Mouse (Mus musculus) liver, embryonic 13.5 days (tissue): ENCODE measurements around the gene Agbl4. TPM values are rescaled to one million over a fixed set of nuclear protein-coding genes. Genes with fewer than 3 reads are reported as not detected.

Experiments
- ATAC-seq: fragments of 200-750 bp; cut with Nextera tagmentation; 2 replicates; pipeline ENCODE4 v1.8.0; 2017; ENCODE audit warnings: low read depth, mild to moderate bottlenecking, moderate number of reproducible peaks, moderate library complexity
- DNase-seq: peaks from one replicate; pipeline ENCODE4 v3.0.0; 2022
- H3K27ac ChIP-seq: fragments of 300-500 bp; sonication (generic); 2 replicates; pipeline ENCODE4 v1.5.1; 2015; ENCODE audit warnings: moderate library complexity, mild to moderate bottlenecking, inconsistent platforms
- H3K27me3 ChIP-seq: fragments of 300-500 bp; sonication (generic); 2 replicates; pipeline ENCODE4 v1.6.1; 2015; ENCODE audit warnings: mild to moderate bottlenecking, inconsistent platforms
- H3K36me3 ChIP-seq: fragments of 300-500 bp; sonication (generic); 2 replicates; pipeline ENCODE4 v1.6.1; 2015; ENCODE audit warnings: mild to moderate bottlenecking, inconsistent platforms
- H3K4me1 ChIP-seq: fragments of 300-500 bp; sonication (generic); replicated peaks from 2 replicates; pipeline ENCODE4 v1.6.1; 2015; ENCODE audit warnings: inconsistent platforms
- H3K4me2 ChIP-seq: fragments of 300-500 bp; sonication (generic); 2 replicates; pipeline ENCODE4 v1.6.1; 2015; ENCODE audit warnings: inconsistent platforms, mild to moderate bottlenecking, moderate library complexity
- H3K4me3 ChIP-seq: fragments of 300-500 bp; sonication (generic); replicated peaks from 2 replicates; pipeline ENCODE4 v1.5.1; 2015; ENCODE audit warnings: mild to moderate bottlenecking, inconsistent platforms
- H3K9ac ChIP-seq: fragments of 300-500 bp; sonication (generic); 2 replicates; pipeline ENCODE4 v1.6.1; 2015; ENCODE audit warnings: mild to moderate bottlenecking, inconsistent platforms
- H3K9me3 ChIP-seq: fragments of 300-500 bp; sonication (generic); replicated peaks from 2 replicates; pipeline ENCODE4 v1.6.1; 2016; ENCODE audit warnings: inconsistent platforms
- WGBS: fragments of 180-500 bp; shearing (Covaris S2); methylation state at CpG from one replicate; pipeline ENCODE4 v1.1.7; 2015; ENCODE audit not compliant: insufficient replicate concordance; 5-methylcytosine and 5-hydroxymethylcytosine counted together
- polyA plus RNA-seq: library from polyadenylated mRNA; unstranded; fragments of >200 nt; fragmentation: Nextera tagmentation; extraction: Ambion mirVana; gene quantifications from 2 replicates; pipeline ENCODE4 v1.2.1, GENCODE M21; 2015

Agbl4 gene
- polyA plus RNA-seq, 1 experiment from 2014 or later: not detected

DNA sequence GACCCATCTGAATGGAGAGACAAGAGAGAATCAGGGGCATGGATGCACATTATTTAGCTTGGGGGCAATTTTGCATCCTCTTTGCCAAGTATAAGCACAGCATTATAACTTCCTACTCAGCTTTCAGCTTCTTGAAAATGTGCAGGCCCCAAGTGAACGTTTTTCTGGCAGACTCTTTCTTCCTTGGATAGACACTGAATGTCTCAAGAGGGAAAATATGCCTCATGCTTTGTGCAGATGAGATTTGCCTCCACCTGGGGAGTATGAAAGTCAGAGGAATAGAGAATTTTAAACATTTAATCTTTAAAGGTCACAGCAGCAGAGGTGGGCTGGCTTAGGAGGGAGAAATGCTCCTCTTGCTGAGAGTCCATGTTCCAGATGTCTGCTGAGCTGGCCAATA is 1005.8 kb downstream of the Agbl4 start:
- Histone ChIP-seq H3K9ac (no peak overlapping the region), H3K4me1 (no peaks in the 10 kb centered on the region), H3K27me3 (no peaks in the 10 kb centered on the region), H3K9me3 (no peaks in the 10 kb centered on the region), H3K36me3 (no peaks in the 10 kb centered on the region), H3K4me3 (no peak overlapping the region), H3K27ac (no peak overlapping the region), H3K4me2 (no peak overlapping the region)
- DNase-seq: no peak
- 24% methylated on average over 1 of the region's 1 CpGs for WGBS
- ATAC-seq: no peak

DNA sequence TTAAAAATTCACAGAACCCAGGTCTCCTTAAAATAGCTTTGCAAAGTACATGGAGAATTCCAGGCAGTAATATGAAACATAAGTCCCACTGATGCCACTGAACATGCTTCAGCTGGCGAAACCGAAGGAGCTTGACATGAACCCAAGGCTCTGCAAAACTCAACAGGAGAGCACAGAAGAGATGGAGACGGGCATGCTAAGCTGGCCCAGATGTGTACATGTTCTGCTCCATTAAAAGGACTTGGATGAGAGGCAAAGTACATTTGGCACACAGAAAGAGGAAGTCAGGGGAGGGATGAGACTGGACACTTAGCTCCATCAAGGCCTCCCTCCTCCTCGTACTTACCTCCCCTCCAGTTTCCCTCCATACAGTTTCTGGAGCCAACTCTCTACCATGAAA is 1013.3 kb downstream of the Agbl4 start:
- no peaks in the 10 kb centered on the region for H3K36me3 ChIP-seq

DNA sequence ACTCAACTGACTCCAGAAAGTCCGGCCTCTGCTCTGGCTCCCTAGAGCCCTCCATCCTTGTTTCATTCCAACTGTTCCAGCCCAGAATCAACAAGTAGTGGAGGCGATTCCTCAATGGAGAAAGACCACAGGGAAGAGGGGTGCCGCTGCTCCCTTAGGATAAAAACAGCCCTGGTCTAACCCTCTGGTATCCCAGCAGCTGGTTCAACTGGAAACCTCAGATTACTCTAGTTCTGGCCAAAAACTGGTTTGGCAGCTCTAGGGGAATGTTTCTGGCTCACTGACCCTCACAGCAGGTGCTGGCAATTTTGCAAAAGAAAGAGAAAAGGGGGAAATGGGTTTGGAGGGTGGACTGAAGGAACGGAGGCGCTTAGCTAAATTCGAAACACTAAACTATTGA is 1016.9 kb downstream of the Agbl4 start:
- no peak for DNase-seq

More for the DNA sequence above, 1013.3 kb downstream of the Agbl4 start:
- H3K4me2 ChIP-seq: no peak overlapping the region
- no peaks in the 10 kb centered on the region for H3K9me3 ChIP-seq
- H3K27ac ChIP-seq: no peak overlapping the region
- DNase-seq: no peak
- no peaks in the 10 kb centered on the region for H3K4me1 ChIP-seq
- H3K9ac ChIP-seq: no peak overlapping the region
- no peak overlapping the region for H3K4me3 ChIP-seq
- 58% methylated on average over 4 of the region's 4 CpGs for WGBS
- peaks cover 18% of the 10 kb centered on the region for H3K27me3 ChIP-seq
- no peak for ATAC-seq

DNA sequence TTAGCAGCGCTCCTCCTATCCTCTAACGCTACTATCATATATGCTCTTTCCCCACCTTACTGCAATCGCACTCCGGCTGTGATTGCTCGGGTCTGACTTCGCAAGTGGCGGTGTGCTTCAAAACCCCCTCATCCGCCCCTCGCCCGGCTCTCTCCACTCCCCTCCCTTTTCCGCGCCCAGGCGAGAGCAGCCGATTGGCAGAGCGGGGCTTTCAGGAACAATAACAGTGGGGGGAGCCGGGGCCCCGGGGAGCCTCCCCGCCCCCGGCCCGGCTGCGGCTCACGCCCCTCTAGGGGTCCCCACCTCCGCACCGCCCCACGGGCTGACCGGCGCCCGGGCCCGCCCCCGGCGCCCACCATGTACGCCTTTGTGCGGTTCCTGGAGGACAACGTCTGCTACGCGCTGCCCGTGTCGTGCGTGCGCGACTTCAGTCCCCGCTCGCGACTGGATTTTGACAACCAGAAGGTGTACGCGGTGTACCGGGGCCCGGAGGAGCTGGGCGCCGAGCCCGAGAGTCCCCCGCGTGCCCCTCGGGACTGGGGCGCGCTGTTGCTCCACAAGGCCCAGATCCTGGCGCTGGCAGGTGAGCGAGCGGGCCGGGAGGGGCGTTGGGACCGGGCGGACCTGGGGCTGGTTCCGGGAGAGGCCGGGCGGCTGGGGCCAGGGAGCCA is 1017.5 kb downstream of the Agbl4 start, which contains the start of gene Bend5:
TSS of gene Bend5 (plus strand) at position 189 of the 671 bp plus-strand sequence.
- Histone ChIP-seq H3K9me3 (no peaks in the 10 kb centered on the region), H3K4me3 (peak within 1 kb of the TSS; percentile 59), H3K27me3 (peaks cover 27% of the 10 kb centered on the region), H3K36me3 (no peaks in the 10 kb centered on the region), H3K9ac (peak within 1 kb of the TSS; percentile 53), H3K4me1 (no peaks in the 10 kb centered on the region), H3K27ac (no peak within 1 kb of the TSS), H3K4me2 (peak within 1 kb of the TSS; percentile 66)
- DNase-seq (peak; percentile 17), ATAC-seq (peak; percentile 68)
- WGBS: under 1% methylated on average over 63 of the region's 66 CpGs

More for the DNA sequence above, 1016.9 kb downstream of the Agbl4 start:
- H3K27me3 ChIP-seq: peaks cover 27% of the 10 kb centered on the region
- no peaks in the 10 kb centered on the region for H3K9me3 ChIP-seq
- H3K4me2 ChIP-seq: peak overlapping the region; percentile 66
- H3K36me3 ChIP-seq: no peaks in the 10 kb centered on the region
- H3K4me3 ChIP-seq: peak overlapping the region; percentile 59
- ATAC-seq: no peak
- H3K9ac ChIP-seq: no peak overlapping the region
- no peak overlapping the region for H3K27ac ChIP-seq
- WGBS: 3% methylated on average over 6 of the region's 6 CpGs
- H3K4me1 ChIP-seq: no peaks in the 10 kb centered on the region

DNA sequence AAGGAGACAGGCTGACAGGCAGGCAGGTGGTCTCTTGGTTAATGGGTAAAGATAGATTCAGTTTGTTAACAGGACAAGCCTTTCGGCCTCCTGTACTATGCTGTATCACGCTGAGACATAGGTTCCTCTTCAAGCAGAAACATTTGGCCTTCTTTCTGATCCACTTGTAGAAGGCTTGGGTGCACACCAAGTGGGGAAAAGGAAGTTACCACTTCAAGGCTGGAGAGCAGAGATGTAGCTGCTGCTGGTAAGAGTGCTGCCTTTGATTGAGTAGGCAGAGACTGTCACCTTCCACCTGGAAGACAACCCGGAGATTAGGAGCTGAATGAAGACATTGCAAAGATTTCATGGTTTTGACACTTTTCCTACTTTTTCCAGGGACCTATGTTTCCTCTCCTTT is 1018.7 kb downstream of the Agbl4 start:
- no peak overlapping the region for H3K27ac ChIP-seq
- H3K4me3 ChIP-seq: no peak overlapping the region
- peaks cover 27% of the 10 kb centered on the region for H3K27me3 ChIP-seq
- no peaks in the 10 kb centered on the region for H3K36me3 ChIP-seq
- H3K9ac ChIP-seq: no peak overlapping the region
- H3K4me1 ChIP-seq: no peaks in the 10 kb centered on the region
- no peaks in the 10 kb centered on the region for H3K9me3 ChIP-seq
- 47% methylated on average over 3 of the region's 3 CpGs for WGBS
- ATAC-seq (no peak), DNase-seq (no peak)
- H3K4me2 ChIP-seq: no peak overlapping the region

DNA sequence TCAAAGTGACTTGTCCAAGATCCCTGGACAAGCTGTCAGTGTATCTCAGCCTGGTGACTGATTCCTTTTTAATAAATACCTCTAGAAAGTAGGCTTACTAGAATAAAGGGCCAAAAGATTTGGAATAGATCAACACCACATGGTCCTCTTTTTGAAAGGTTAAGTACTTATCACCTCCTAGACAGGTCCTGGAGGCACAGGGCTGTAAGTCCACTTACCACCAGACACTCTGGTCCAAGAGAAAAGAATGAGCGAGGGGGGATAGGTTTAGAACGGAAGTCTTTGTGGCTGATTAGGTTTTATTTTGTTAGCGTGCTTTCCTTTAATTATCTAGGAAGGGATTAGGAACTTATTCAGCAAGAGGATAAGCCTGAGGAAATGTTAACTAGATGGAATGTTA is 1019.1 kb downstream of the Agbl4 start:
- peaks cover 27% of the 10 kb centered on the region for H3K27me3 ChIP-seq
- no peak overlapping the region for H3K4me2 ChIP-seq
- no peak for DNase-seq
- no peaks in the 10 kb centered on the region for H3K9me3 ChIP-seq
- no peak for ATAC-seq
- H3K36me3 ChIP-seq: no peaks in the 10 kb centered on the region
- no peak overlapping the region for H3K27ac ChIP-seq
- H3K4me1 ChIP-seq: no peaks in the 10 kb centered on the region
- WGBS: 71% methylated on average over 3 of the region's 3 CpGs
- H3K9ac ChIP-seq: no peak overlapping the region
- no peak overlapping the region for H3K4me3 ChIP-seq

DNA sequence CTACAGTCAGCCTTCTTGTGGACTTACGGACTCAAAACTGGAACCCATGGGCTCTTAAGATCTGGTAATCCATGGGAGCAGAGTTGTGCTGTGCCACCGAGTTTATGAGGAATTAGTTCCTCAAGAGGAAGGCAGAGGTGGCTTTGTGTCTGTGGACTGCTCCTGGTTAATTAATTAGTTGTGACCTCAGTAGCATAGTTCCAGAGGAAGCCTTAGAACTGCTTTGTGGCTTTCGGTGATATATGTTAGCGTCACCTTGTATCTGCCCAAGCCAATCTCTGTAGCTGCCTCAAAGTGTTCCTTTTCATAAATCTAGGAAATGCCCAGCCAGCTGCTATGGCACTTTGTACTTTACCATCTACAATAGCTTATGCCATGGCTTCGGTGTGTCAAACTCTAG is 1020.3 kb downstream of the Agbl4 start:
- H3K4me2 ChIP-seq: no peak overlapping the region
- no peak overlapping the region for H3K27ac ChIP-seq
- H3K27me3 ChIP-seq: peaks cover 27% of the 10 kb centered on the region
- H3K36me3 ChIP-seq: no peaks in the 10 kb centered on the region
- H3K9ac ChIP-seq: no peak overlapping the region
- H3K4me1 ChIP-seq: no peaks in the 10 kb centered on the region
- ATAC-seq (no peak), DNase-seq (no peak)
- H3K9me3 ChIP-seq: no peaks in the 10 kb centered on the region
- WGBS: 71% methylated on average over 5 of the region's 5 CpGs
- H3K4me3 ChIP-seq: no peak overlapping the region

DNA sequence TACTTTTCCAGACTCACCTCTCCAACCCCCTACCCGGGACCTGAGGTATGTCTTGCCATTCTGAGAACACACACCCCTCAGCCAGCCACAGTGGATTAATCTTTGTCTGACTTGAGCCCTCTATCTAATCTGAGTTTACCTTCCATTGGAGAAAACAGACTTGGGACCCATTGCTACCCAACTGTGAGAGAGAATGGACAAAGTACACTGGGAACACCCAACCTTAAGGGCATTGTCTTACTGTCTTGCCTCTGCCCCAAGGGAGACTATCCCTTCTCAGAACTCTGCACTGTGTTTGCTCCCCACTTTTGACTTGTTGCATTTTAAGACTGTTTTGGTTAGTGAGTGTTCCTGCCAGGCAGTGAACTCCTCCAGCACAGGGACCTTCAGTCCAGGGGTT is 1022.0 kb downstream of the Agbl4 start:
- no peak overlapping the region for H3K4me3 ChIP-seq
- no peak overlapping the region for H3K27ac ChIP-seq
- DNase-seq: no peak
- H3K4me2 ChIP-seq: no peak overlapping the region
- H3K9me3 ChIP-seq: no peaks in the 10 kb centered on the region
- H3K4me1 ChIP-seq: no peaks in the 10 kb centered on the region
- WGBS: 65% methylated on average over 1 of the region's 1 CpGs
- peaks cover 22% of the 10 kb centered on the region for H3K27me3 ChIP-seq
- ATAC-seq: no peak
- H3K36me3 ChIP-seq: no peaks in the 10 kb centered on the region
- no peak overlapping the region for H3K9ac ChIP-seq

DNA sequence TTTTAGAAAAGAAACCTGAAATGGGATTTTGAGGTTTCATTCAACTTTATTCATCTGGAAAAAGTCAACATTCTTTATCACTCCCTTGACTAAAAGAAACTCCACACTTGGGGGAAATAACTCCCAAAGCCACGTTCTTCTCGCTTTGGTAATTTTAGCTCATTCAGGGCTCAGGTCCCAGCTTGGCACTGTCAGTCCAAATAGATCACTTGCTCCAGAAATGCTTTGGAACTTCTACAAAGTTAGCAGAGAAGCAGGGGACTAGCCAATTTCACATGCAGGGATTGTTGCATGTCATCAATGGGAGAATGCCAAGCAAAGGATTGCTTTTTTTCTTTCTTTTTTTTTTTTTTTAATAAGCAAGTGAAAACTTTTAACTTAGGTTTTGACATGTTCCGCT is 1022.6 kb downstream of the Agbl4 start:
- Histone ChIP-seq H3K27ac (no peak overlapping the region), H3K9me3 (no peaks in the 10 kb centered on the region), H3K27me3 (peaks cover 16% of the 10 kb centered on the region), H3K4me2 (no peak overlapping the region), H3K4me3 (no peak overlapping the region), H3K36me3 (no peaks in the 10 kb centered on the region), H3K9ac (no peak overlapping the region), H3K4me1 (no peaks in the 10 kb centered on the region)
- ATAC-seq: no peak
- 72% methylated on average over 3 of the region's 3 CpGs for WGBS
- no peak for DNase-seq

DNA sequence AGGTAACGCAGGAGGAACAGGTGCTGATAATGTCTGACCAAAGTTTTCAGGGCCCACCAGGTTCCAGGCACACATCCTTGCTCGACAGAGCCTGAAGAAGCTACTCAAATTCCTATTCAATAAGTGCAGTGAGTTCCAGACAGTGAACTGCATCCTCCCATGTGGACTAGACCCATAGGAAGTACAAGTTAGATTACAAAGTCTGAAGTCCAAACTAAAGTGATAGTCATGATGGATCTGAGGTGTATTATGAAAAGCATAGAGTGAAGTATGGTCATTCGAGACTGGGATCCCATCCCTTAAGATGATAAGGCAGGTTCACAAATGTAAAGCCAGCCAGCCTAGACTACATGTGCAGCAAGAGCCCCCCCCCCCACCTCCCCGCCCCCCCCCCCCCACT is 1023.5 kb downstream of the Agbl4 start:
- no peaks in the 10 kb centered on the region for H3K9me3 ChIP-seq
- WGBS: 60% methylated on average over 4 of the region's 4 CpGs
- H3K27ac ChIP-seq: no peak overlapping the region
- peaks cover 7% of the 10 kb centered on the region for H3K27me3 ChIP-seq
- H3K4me3 ChIP-seq: no peak overlapping the region
- H3K4me2 ChIP-seq: no peak overlapping the region
- H3K9ac ChIP-seq: no peak overlapping the region
- no peaks in the 10 kb centered on the region for H3K36me3 ChIP-seq
- DNase-seq: no peak
- no peak for ATAC-seq
- no peaks in the 10 kb centered on the region for H3K4me1 ChIP-seq

DNA sequence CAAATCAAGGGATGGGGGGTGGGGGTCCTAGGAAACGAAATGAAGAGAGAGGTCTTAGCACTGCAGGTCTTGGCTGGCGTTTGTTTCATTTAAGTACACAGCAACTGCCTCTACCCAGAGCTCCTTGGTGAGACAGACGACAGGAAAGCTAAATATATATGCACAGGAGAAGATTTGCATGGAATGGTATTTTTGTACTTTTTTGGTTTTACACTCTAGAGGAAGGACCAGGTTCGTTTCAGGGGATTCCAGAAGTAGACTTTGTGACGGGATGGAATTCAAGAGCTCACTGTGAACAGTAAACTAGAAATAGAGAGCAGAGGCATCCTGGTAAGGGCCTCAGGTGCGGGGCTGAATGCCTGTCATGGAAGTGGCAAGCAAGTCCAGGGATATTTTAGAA is 1024.3 kb downstream of the Agbl4 start:
- Histone ChIP-seq H3K36me3 (no peaks in the 10 kb centered on the region), H3K27ac (no peak overlapping the region), H3K9me3 (no peaks in the 10 kb centered on the region), H3K4me2 (no peak overlapping the region), H3K27me3 (no peaks in the 10 kb centered on the region; the same call in 1 of the 2 replicates), H3K4me3 (no peak overlapping the region), H3K4me1 (no peaks in the 10 kb centered on the region), H3K9ac (no peak overlapping the region)
- DNase-seq (no peak), ATAC-seq (no peak)
- WGBS: 60% methylated on average over 6 of the region's 6 CpGs

DNA sequence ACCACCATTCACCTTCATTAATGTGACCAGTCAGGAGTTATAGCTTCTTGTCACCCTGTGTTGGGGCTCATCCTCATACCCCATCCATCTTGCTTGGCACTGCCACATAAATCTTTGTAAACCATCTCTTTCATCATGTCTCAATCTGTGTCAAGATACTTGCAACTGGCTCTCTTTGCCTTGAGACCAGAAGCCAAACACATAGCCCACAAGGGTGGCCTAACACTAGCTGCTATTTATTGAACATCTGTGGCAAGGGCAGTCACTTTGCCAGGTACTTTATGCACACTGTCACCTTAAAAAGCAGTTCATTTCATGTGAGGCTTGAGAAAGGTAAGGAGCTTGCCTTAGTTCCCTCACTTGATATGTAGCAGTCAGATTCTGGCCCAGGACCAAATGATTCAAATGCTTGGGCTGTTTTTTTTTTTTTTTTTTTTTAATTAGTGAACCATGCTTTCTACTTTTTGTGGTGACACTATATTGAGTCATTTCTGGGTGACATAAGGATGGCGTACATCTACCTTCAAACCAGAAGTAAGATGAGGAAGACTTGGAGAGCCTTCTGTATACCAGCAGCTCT is 1027.0 kb downstream of the Agbl4 start:
- H3K9ac ChIP-seq: no peak overlapping the region
- no peak overlapping the region for H3K4me2 ChIP-seq
- no peaks in the 10 kb centered on the region for H3K27me3 ChIP-seq
- 74% methylated on average over 1 of the region's 1 CpGs for WGBS
- no peak for ATAC-seq
- DNase-seq: no peak
- H3K4me3 ChIP-seq: no peak overlapping the region
- H3K9me3 ChIP-seq: no peaks in the 10 kb centered on the region
- H3K4me1 ChIP-seq: no peaks in the 10 kb centered on the region
- H3K36me3 ChIP-seq: no peaks in the 10 kb centered on the region
- no peak overlapping the region for H3K27ac ChIP-seq
